ENCODE assay signal across 8 mouse cellular contexts in genomic region chr16:10628960-10629359, GRCm38 (mm10).
DNase-seq lines count a peak whose midpoint lies in the region; ATAC-seq lines count a peak whose summit lies in the region.

No protein-coding gene starts in this region.

- ATAC-seq in megakaryocyte, adult 5-6 weeks (ENCODE audit: poor library complexity, severe bottlenecking) = no peak

- intact Hi-C loops in heart, postnatal 25 days (cut with DNase I) = no loop called here

- DNase-seq in cerebellum, adult 9-11 months = peak; percentile 24
- no peak for DNase-seq in cerebellum, postnatal 10 days
- DNase-seq in NIH3T3 (ENCODE audit: low read depth) = peak; percentile 73
- peak; percentile 49 for DNase-seq in heart, postnatal 25 days (ENCODE audit: low spot score)
- DNase-seq in lung, postnatal 4 days = peak; percentile 71 to 73
- no peak for DNase-seq in ovary, adult 18-20 months (ENCODE audit: low spot score)
- no peak for DNase-seq in embryo, embryonic 10 days (ENCODE audit: low spot score)

Comparison
In these comparisons a context has a peak if more than half of its experiments do, and no peak if none do; other contexts are left out.
1. DNase-seq: peak in cerebellum, adult 9-11 months (single experiment), NIH3T3 (single experiment), heart, postnatal 25 days (single experiment) and lung, postnatal 4 days (2 of 2); none in cerebellum, postnatal 10 days (0 of 2), ovary, adult 18-20 months (single experiment) and embryo, embryonic 10 days (single experiment).